Mouse (Mus musculus) brain, embryonic 14.5 days (tissue): ENCODE data around the gene Myo5c.

ENCODE experiments used
- CTCF ChIP-seq: fragments of 200-500 bp; IDR thresholded peaks from 2 replicates; pipeline ENCODE4 v1.5.1; 2012; ENCODE audit warnings: inconsistent platforms, mild to moderate bottlenecking, moderate library complexity, borderline replicate concordance; ENCODE audit not compliant: insufficient read depth, insufficient read length; ENCODE audit errors: extremely low read depth
- POLR2A ChIP-seq: fragments of 200-500 bp; IDR thresholded peaks from 2 replicates; pipeline ENCODE4 v1.6.1; 2012; ENCODE audit warnings: mild to moderate bottlenecking, inconsistent platforms, borderline replicate concordance; ENCODE audit not compliant: poor library complexity, insufficient read depth, insufficient read length, severe bottlenecking; ENCODE audit errors: extremely low read depth

DNA sequence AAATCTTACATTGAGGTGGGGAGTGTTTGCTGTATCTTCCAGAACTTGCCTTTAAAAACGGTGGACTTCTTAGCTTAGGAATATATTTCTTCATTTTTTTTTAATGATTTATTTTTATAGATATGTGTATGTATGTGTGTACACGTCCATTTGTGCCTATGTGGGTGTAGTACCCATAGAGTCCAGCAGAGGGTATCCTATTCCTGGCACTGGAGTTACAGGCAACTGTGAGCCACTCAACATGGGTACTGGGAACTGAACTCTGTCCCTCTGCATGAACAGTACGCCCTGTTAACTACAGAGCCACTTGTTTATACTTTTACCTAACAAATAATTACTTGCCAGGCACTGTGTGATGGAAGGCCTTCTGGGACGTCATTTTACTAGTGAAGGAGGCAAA lies 27.8 kb downstream of the Myo5c start:
- TF ChIP-seq POLR2A, result no peak
- TF ChIP-seq CTCF, result peak; percentile 47; the same call in 1 of the 2 replicates
